Mouse (Mus musculus): ENCODE results near the gene Ecel1. TPM values are rescaled to one million over a fixed set of nuclear protein-coding genes. Genes with fewer than 3 reads are reported as not detected.
A peak's percentile ranks its signal among the peaks of the same experiment; 100 is the strongest.

The Ecel1 gene
- polyA plus RNA-seq, 1 experiment: 49.0 TPM

DNA sequence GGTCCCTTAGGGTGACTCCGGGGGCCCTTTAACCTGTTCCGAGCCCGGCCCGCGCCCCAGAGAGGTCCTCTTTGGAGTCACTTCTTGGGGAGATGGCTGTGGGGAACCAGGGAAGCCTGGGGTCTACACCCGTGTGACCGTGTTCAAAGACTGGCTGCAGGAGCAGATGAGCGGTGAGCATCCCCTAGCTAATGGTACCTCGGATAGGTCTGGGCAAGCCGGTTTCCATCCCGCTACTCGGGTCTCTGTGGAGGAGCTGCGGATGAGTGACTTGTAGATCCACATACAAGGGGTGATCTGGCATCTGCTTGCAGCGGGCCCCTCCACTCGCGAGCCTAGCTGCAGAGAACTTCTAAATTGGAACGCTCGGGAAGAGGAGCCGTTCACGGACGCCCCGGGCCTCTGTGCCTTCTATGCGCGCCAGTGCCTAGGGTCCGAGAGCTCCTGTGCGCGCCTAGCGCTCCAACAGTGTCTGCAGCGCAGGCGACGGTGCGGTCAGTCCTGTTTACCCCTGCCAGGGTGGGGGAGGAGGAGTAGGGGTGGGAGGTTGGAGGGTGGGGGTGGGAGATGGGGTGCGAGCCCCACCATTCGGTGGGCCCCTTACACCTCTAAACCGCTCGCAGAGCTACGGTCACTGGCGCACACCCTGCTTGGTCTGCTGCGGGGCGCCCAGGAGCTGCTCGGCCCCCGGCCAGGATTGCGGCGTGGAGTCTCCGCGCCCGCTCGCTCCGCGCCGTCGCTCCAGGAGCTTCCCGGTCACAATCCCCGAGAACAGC lies 30.1 kb upstream of the Ecel1 start:
- TF ChIP-seq CTCF (IDR thresholded peaks at IDR 0.05; ENCODE audit: borderline replicate concordance, extremely low read depth, insufficient read depth, insufficient read length): no peak
- TF ChIP-seq POLR2A (IDR thresholded peaks at IDR 0.05; ENCODE audit: borderline replicate concordance, extremely low read depth, insufficient read depth, insufficient read length, poor library complexity, severe bottlenecking): no peak

DNA sequence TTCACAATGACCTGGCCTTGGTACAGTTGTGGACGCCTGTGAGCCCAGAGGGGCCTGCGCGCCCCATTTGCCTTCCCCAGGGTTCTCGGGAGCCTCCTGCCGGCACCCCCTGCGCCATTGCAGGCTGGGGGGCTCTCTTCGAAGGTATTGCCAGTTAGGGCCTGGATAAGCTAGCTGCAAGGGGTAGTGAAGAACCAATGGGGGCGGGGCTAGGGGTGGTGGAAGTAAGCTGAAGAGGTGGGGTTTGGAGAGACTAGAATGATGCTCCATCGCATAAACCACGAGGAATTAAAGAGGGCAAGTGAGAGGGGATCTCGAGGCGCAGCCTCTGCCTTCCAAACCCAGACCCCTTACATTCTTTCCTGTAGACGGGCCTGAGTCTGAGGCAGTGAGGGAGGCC lies 29.2 kb upstream of the Ecel1 start:
- TF ChIP-seq POLR2A (IDR thresholded peaks at IDR 0.05; ENCODE audit: borderline replicate concordance, extremely low read depth, insufficient read depth, insufficient read length, poor library complexity, severe bottlenecking) (no peak), CTCF (IDR thresholded peaks at IDR 0.05; ENCODE audit: borderline replicate concordance, extremely low read depth, insufficient read depth, insufficient read length) (no peak)
- DNase-seq (ENCODE audit: low read depth): no peak

More for the DNA sequence above, 30.1 kb upstream of the Ecel1 start:
- peak; percentile 35 for DNase-seq (ENCODE audit: low read depth)

DNA sequence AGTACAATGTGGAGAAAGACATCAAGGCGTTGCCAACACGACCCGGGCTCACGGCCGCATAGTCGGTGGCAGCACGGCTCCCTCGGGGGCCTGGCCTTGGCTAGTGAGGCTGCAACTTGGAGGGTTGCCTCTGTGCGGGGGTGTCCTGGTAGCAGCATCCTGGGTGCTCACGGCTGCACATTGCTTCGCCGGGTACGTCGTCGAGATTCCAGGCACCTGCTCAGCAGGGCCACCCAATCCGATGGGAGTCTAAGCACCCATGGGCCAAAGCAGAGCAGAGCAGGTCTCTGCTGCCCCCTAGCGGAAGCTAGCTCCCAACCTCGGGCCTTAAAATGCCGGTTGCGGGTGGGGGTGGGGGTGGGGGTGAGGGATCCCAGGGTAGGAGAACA lies 28.4 kb upstream of the Ecel1 start:
- peak; percentile 78 for TF ChIP-seq CTCF (IDR thresholded peaks at IDR 0.05; ENCODE audit: borderline replicate concordance, extremely low read depth, insufficient read depth, insufficient read length)
- no peak for TF ChIP-seq POLR2A (IDR thresholded peaks at IDR 0.05; ENCODE audit: borderline replicate concordance, extremely low read depth, insufficient read depth, insufficient read length, poor library complexity, severe bottlenecking)
- peak; percentile 73 for DNase-seq (ENCODE audit: low read depth)

DNA sequence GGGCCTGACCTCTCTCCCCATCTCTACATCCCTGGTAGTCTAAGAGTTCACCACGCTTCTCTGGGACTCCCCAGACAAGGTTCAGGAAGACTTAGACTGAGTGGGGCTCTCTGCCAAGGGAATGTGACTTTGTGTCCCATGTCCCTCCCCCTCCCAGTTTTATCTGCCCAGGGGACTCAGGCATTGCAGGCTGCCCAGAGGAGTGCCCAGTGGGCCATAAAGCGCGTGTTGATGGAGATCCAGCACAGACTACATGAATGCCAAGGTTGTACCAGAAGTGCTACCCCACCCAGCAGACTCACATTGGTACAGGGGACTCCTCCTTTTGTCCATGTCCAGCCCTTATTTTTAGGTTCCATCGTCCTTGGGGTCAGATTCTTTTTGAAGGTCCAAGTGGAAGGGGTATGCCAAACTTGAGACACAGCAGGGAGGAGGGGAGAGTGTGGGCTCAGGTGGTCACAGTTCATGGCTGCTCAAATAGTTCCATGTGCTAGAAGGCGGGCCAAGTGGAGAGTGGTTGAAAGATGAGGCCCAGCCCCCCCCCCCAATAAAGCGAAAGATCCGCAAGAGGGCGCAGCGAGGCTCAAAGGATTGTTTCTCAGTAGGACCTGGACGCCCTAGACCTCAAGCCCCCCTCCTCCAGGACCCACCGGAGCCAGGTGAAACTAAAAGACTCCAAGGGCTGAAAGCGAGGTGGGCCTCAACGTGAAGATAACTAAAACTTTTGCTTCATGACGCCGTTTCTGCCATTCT lies 27.9 kb upstream of the Ecel1 start:
- peak; percentile 14; the same call in 1 of the 2 replicates for TF ChIP-seq CTCF (IDR thresholded peaks at IDR 0.05; ENCODE audit: borderline replicate concordance, extremely low read depth, insufficient read depth, insufficient read length)
- no peak for TF ChIP-seq POLR2A (IDR thresholded peaks at IDR 0.05; ENCODE audit: borderline replicate concordance, extremely low read depth, insufficient read depth, insufficient read length, poor library complexity, severe bottlenecking)
- DNase-seq (ENCODE audit: low read depth): no peak

DNA sequence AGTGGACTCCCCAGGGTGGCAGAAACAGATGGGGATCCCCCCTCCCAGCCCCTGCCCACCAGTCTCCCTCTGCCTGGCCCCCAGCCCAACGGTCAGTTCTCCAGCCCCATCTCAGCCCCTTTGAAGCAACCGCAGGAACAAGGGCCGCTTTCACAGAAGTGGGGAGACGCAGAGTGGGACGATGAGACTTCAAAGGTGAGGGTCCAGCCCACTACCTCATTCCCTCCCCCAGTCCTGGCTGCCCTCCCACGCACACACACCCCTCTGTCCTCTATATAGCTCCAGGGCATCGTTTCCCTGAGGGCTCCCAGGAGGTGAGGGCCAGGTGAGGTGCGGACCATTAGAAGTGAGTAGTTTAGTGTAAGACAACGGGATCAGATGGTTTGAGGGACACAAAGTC lies 26.7 kb upstream of the Ecel1 start, which contains the start of gene Prss56:
Gene Prss56, plus strand, starts transcription at position 301 of the 400 bp plus-strand sequence.
- TF ChIP-seq CTCF (IDR thresholded peaks at IDR 0.05; ENCODE audit: borderline replicate concordance, extremely low read depth, insufficient read depth, insufficient read length): no peak
- TF ChIP-seq POLR2A (IDR thresholded peaks at IDR 0.05; ENCODE audit: borderline replicate concordance, extremely low read depth, insufficient read depth, insufficient read length, poor library complexity, severe bottlenecking): no peak
- DNase-seq (ENCODE audit: low read depth): no peak

DNA sequence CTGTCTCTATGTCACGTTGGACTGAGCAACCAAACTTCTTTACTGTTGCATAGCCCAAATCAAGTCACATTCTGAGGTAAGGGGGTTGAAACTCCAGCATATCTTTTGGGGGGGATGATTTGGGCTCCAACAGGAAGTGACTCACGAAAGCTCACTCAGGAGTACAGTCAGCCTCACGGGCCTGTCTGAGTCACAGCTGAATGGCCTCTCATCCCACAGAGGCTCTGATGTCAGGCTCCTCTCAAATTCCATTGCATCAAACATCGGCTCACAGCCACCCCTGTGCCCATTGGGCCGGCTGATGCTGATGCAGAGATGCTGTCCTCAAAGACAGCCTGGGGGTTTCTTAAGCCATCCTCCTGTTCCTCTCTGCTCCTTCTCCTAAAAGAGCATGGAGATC lies 24.6 kb upstream of the Ecel1 start:
- no peak for DNase-seq (ENCODE audit: low read depth)
- TF ChIP-seq POLR2A (IDR thresholded peaks at IDR 0.05; ENCODE audit: borderline replicate concordance, extremely low read depth, insufficient read depth, insufficient read length, poor library complexity, severe bottlenecking) (no peak), CTCF (IDR thresholded peaks at IDR 0.05; ENCODE audit: borderline replicate concordance, extremely low read depth, insufficient read depth, insufficient read length) (no peak)

DNA sequence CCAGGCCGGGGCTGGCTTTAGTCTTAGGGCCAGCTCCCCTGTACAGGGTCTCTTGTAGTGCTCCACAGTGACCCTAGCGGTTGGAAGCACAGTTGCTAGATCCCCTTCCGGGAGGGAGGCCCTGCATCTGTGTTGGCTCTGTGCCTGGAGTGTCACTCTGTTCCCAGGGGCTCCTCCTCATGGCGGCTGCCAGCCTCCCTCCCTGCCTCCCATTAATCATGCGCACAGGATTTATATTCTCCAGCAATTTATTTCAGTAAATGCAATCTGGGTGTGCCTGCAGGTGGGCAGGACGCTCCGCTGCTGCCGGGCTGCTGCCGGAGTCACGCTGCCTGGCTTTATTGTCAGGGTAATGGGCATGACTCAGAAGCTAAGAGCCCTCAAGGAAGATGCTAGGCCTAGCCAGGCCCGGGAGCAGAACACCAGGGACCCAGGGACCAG lies 19.6 kb upstream of the Ecel1 start:
- TF ChIP-seq CTCF (IDR thresholded peaks at IDR 0.05; ENCODE audit: borderline replicate concordance, extremely low read depth, insufficient read depth, insufficient read length) (peak; percentile 68), POLR2A (IDR thresholded peaks at IDR 0.05; ENCODE audit: borderline replicate concordance, extremely low read depth, insufficient read depth, insufficient read length, poor library complexity, severe bottlenecking) (no peak)
- DNase-seq (ENCODE audit: low read depth): peak; percentile 95

DNA sequence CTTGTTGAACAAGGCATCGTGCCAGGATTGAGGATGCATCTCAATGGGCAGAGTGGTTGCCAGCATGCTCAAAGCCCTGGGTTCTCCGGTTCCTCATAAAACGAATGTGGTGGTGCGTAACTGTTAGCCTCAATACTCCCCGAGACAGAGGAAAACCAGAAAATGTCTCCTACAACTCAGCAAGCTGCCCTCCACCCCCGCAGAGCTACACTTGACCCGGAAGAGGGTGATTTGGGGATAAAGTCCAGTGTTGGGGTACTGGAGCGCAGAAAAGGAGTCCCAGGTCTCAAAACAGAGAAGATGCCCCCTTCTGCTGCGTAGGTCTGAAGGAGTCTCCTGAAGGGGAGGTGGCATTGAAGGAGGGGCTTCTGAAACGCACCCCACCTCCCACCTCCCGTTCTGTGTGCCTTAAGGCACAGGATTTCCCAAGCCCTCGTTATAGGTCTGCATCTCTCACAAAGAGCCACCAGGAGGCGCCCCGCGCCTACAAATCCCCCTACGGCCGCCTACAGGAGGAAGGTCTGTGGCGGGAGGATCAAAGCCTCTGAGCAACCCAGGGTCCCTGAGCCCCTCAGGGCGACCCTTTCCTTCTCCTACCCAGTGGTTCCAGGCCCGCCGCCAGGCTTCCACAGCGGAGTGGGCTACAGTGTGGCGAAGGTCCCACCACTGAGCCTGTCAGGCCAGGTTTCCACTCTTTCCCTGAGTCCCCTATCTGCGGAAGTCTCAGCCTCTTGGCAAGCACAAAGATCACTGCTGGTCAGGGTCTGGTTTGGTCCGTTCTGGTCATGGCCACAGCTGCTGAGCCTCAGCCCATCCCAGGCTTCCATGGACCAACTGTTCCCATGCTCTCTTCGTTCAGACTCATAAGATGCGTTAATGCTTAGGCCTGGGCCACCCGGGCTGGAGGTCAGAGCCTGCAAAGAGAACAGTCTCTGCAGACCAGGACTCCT lies 18.0 kb upstream of the Ecel1 start:
- no peak for TF ChIP-seq POLR2A (IDR thresholded peaks at IDR 0.05; ENCODE audit: borderline replicate concordance, extremely low read depth, insufficient read depth, insufficient read length, poor library complexity, severe bottlenecking)
- TF ChIP-seq CTCF (IDR thresholded peaks at IDR 0.05; ENCODE audit: borderline replicate concordance, extremely low read depth, insufficient read depth, insufficient read length): peak; percentile 87
- DNase-seq (ENCODE audit: low read depth): peak; percentile 80

DNA sequence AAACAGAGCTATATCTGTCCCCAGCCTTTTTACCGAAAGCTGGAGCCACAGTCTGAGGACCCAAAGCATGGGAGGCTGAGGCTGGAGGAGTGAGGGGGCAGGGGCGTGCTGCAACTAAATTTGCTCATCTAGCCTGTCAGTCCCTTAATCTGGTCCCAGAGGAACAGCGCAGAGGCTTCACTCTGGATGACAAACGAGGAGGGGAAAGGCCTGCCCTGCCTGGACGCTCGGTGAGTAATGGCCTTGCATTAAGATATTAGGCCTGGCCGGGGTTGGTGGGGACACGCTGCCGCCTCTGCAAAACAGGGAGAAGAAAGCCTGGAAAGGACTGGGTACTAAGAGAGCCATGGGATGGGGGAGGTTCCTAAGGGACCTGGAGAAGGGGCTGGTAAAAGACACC lies 16.0 kb upstream of the Ecel1 start:
- DNase-seq (ENCODE audit: low read depth): no peak
- no peak for TF ChIP-seq POLR2A (IDR thresholded peaks at IDR 0.05; ENCODE audit: borderline replicate concordance, extremely low read depth, insufficient read depth, insufficient read length, poor library complexity, severe bottlenecking)
- no peak for TF ChIP-seq CTCF (IDR thresholded peaks at IDR 0.05; ENCODE audit: borderline replicate concordance, extremely low read depth, insufficient read depth, insufficient read length)

DNA sequence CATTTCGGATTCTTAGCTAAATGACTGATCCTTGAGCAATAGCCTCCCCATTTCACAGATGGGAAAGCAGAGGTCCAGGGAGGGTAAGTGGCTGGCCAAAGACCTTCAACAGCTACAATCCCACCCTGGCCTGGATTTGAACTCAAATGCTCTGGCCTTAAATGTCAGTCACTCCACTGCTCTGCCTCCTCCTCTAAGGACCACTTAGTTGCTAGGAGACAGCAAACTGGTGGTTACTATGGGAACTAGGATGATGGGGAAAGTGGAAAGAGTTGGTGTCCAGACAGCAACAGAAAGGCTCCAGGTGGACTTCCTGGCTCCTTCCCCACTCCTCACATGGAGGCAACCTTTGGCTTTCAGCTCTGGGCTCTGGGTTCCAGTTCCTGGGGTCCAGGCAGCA lies 15.0 kb upstream of the Ecel1 start:
- peak; percentile 66 for DNase-seq (ENCODE audit: low read depth)
- TF ChIP-seq POLR2A (IDR thresholded peaks at IDR 0.05; ENCODE audit: borderline replicate concordance, extremely low read depth, insufficient read depth, insufficient read length, poor library complexity, severe bottlenecking) (no peak), CTCF (IDR thresholded peaks at IDR 0.05; ENCODE audit: borderline replicate concordance, extremely low read depth, insufficient read depth, insufficient read length) (no peak)
